Mouse (Mus musculus) bone marrow, adult 2 months (tissue): ENCODE results near the gene Hells. TPM values are rescaled to one million over a fixed set of nuclear protein-coding genes. Genes with fewer than 3 reads are reported as not detected.

ENCODE experiments used
- H3K27ac ChIP-seq: fragments of 200-500 bp; 2 replicates; pipeline ENCODE4 v1.5.1; 2012; ENCODE audit warnings: low read depth, mild to moderate bottlenecking, control low read depth, inconsistent platforms, low read length; ENCODE audit not compliant: control insufficient read depth, poor library complexity, insufficient read depth
- H3K4me1 ChIP-seq: fragments of 200-500 bp; 2 replicates; pipeline ENCODE4 v1.6.1; 2011; ENCODE audit warnings: low read length; ENCODE audit not compliant: control insufficient read depth, insufficient read depth
- H3K4me3 ChIP-seq: fragments of 200-500 bp; replicated peaks from 2 replicates; pipeline ENCODE3; 2011; ENCODE audit warnings: mild to moderate bottlenecking, low read depth, low read length, control low read depth; ENCODE audit not compliant: control insufficient read depth
- CTCF ChIP-seq: fragments of 200-500 bp; IDR thresholded peaks from 2 replicates; pipeline ENCODE4 v1.5.1; 2011; ENCODE audit warnings: low read length, control low read depth; ENCODE audit not compliant: control insufficient read depth, insufficient read depth
- POLR2A ChIP-seq: fragments of 200-500 bp; IDR thresholded peaks from 2 replicates; pipeline ENCODE4 v1.6.1; 2011; ENCODE audit warnings: low read depth, mild to moderate bottlenecking, control low read depth, low read length, borderline replicate concordance; ENCODE audit not compliant: control insufficient read depth
- WGBS: fragments of 180-500 bp; shearing (Covaris S2); methylation state at CpG from one replicate; pipeline ENCODE4 v1.1.7; 2018; 5-methylcytosine and 5-hydroxymethylcytosine counted together
- polyA plus RNA-seq: library from polyadenylated mRNA; stranded (reverse); fragments of >200 nt; gene quantifications from 2 replicates; pipeline ENCODE4 v1.2.4, GENCODE M21; 2011; ENCODE audit warnings: low replicate concordance; ENCODE audit not compliant: missing spikeins, insufficient read depth, insufficient read length

The Hells gene
- polyA plus RNA-seq: 23.1 and 53.7 TPM in 2 replicates

GRCm38 (mm10) chr19:38930788-38931565 lies at the start of gene Hells:
Hells (plus strand) TSS chr19:38930915.
- H3K4me1 ChIP-seq: no peaks in the 10 kb centered on the region; the same call in 1 of the 2 replicates
- TF ChIP-seq POLR2A: peak; percentile 77; the same call in 1 of the 2 replicates
- no peak for TF ChIP-seq CTCF
- WGBS: under 1% methylated on average over 76 of the region's 76 CpGs
- peak within 1 kb of the TSS; percentile 94 for H3K4me3 ChIP-seq
- peak within 1 kb of the TSS; percentile 67 for H3K27ac ChIP-seq

GRCm38 (mm10) chr19:38901146-38902135 lies 29.3 kb upstream of the Hells start:
- Histone ChIP-seq H3K27ac (no peak overlapping the region), H3K4me1 (no peaks in the 10 kb centered on the region), H3K4me3 (no peak overlapping the region)
- TF ChIP-seq CTCF: no peak
- TF ChIP-seq POLR2A: no peak
- WGBS: 82% methylated on average over 12 of the region's 12 CpGs

- TF ChIP-seq POLR2A: no peak
- no peak for TF ChIP-seq CTCF
- Histone ChIP-seq H3K4me3 (no peak overlapping the region), H3K27ac (no peak overlapping the region), H3K4me1 (no peaks in the 10 kb centered on the region)
- WGBS: 86% methylated on average over 5 of the region's 5 CpGs
Measured at GRCm38 (mm10) chr19:38902501-38902900, 28.2 kb upstream of the Hells start.

GRCm38 (mm10) chr19:38913786-38914185 lies 16.9 kb upstream of the Hells start:
- TF ChIP-seq POLR2A: no peak
- TF ChIP-seq CTCF: no peak
- no peak overlapping the region for H3K4me3 ChIP-seq
- H3K4me1 ChIP-seq: no peaks in the 10 kb centered on the region
- 92% methylated on average over 9 of the region's 9 CpGs for WGBS
- no peak overlapping the region for H3K27ac ChIP-seq

- no peak for TF ChIP-seq CTCF
- no peak for TF ChIP-seq POLR2A
- WGBS: 91% methylated on average over 15 of the region's 15 CpGs
- no peak overlapping the region for H3K27ac ChIP-seq
- no peaks in the 10 kb centered on the region for H3K4me1 ChIP-seq
- no peak overlapping the region for H3K4me3 ChIP-seq
Measured at GRCm38 (mm10) chr19:38914926-38915325, 15.8 kb upstream of the Hells start.

- 58% methylated on average over 3 of the region's 3 CpGs for WGBS
- TF ChIP-seq POLR2A (no peak), CTCF (0 out of 2 replicates have a peak, but pooled peaks have one; percentile 22)
Measured at GRCm38 (mm10) chr19:38915677-38916076, 15.0 kb upstream of the Hells start.

GRCm38 (mm10) chr19:38928481-38929158 lies 2.1 kb upstream of the Hells start:
- TF ChIP-seq CTCF: no peak
- WGBS: 83% methylated on average over 11 of the region's 11 CpGs

More at GRCm38 (mm10) chr19:38915677-38916076, 15.0 kb upstream of the Hells start:
- Histone ChIP-seq H3K27ac (no peak overlapping the region), H3K4me1 (no peaks in the 10 kb centered on the region), H3K4me3 (no peak overlapping the region)

More at GRCm38 (mm10) chr19:38928481-38929158, 2.1 kb upstream of the Hells start:
- no peak overlapping the region for H3K27ac ChIP-seq
- H3K4me1 ChIP-seq: no peaks in the 10 kb centered on the region; the same call in 1 of the 2 replicates
- no peak overlapping the region for H3K4me3 ChIP-seq
